Mouse (Mus musculus): ENCODE results near the gene Rdh8. TPM values are rescaled to one million over a fixed set of nuclear protein-coding genes. Genes with fewer than 3 reads are reported as not detected.

The Rdh8 gene
- polyA plus RNA-seq, 1 experiment from 2014 or later = not detected

DNA sequence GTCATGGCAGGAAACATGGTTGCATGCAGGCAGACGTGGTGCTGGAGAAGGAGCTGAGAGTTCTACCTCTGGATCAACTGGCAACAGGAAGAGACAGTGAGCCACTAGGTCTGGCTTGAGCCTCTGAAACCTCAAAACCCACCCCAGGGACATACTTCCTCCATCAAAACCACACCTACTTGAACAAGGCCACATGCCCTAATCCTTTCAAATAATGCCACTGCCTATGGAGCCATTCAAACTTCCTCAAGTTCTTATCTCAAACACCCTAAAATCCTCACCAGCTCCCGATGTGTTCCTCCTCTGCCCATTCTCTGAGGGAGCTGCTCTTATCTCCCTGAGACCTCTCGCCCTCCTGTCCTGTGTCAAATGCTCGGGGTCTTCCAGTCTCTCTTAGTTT is 23.9 kb downstream of the Rdh8 start:
- Histone ChIP-seq H3K9ac (no peak overlapping the region), H3K36me3 (no peaks in the 10 kb centered on the region), H3K27me3 (no peaks in the 10 kb centered on the region), H3K27ac (no peak overlapping the region), H3K4me1 (no peaks in the 10 kb centered on the region), H3K9me3 (no peaks in the 10 kb centered on the region), H3K4me3 (no peak overlapping the region), H3K4me2 (no peak overlapping the region)
- ATAC-seq (ENCODE audit: borderline replicate concordance, extremely low read depth, low FRiP score, low TSS enrichment) = no peak
- 41% methylated on average over 4 of the region's 4 CpGs for WGBS

DNA sequence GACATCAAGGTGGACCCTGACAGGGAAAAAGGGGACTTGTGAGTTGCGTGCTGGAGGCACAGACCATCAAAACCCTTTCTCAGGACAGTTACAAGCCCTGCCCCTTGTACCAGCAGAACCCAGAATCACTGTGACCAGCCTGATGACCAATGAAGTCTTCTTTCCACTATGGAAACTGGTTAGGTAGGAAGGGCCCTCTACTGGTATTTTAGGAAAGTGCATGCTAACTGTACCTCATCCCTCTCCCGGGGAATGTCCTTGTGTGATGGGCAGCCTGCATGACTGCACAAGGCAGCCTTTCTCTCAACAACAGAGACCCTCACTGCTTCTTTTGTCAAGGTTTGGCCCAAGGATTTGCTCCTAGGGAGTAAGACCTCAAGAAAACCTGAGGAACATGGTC is 24.4 kb downstream of the Rdh8 start:
- Histone ChIP-seq H3K27ac (no peak overlapping the region), H3K4me2 (no peak overlapping the region), H3K9me3 (no peaks in the 10 kb centered on the region), H3K4me3 (no peak overlapping the region), H3K9ac (no peak overlapping the region), H3K27me3 (no peaks in the 10 kb centered on the region), H3K4me1 (no peaks in the 10 kb centered on the region), H3K36me3 (no peaks in the 10 kb centered on the region)
- ATAC-seq (ENCODE audit: borderline replicate concordance, extremely low read depth, low FRiP score, low TSS enrichment) = no peak
- WGBS = 26% methylated on average over 2 of the region's 2 CpGs

- Histone ChIP-seq H3K9ac (no peak overlapping the region), H3K27me3 (no peaks in the 10 kb centered on the region), H3K36me3 (no peaks in the 10 kb centered on the region), H3K4me1 (no peaks in the 10 kb centered on the region), H3K9me3 (no peaks in the 10 kb centered on the region), H3K4me3 (no peak overlapping the region), H3K4me2 (no peak overlapping the region), H3K27ac (no peak overlapping the region)
- 76% methylated on average over 2 of the region's 2 CpGs for WGBS
- no peak for ATAC-seq (ENCODE audit: borderline replicate concordance, extremely low read depth, low FRiP score, low TSS enrichment)
Observed at GRCm38 (mm10) chr9:20850179-20850578, 31.9 kb downstream of the Rdh8 start.

DNA sequence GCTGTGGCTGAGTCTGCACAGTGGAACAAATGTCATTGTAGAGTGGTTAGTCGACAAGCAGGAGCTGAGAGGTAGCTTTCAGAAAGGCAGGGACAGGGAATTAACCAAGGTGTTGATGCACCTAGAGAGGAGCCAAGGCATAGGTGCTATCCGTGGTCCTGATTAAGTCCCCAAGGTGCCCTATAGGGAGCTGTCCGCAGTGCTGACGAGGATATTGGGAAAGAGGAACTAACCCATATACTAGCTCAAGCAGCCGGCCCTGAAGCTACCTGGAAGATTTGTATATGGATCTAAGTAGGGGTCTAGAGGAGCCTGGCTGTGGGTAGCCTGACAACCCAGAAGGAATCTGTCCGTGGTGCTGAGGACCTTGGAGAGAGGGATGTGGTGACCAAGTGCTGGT is 38.8 kb downstream of the Rdh8 start:
- ATAC-seq (ENCODE audit: borderline replicate concordance, extremely low read depth, low FRiP score, low TSS enrichment) = no peak
- H3K4me3 ChIP-seq = no peak overlapping the region

DNA sequence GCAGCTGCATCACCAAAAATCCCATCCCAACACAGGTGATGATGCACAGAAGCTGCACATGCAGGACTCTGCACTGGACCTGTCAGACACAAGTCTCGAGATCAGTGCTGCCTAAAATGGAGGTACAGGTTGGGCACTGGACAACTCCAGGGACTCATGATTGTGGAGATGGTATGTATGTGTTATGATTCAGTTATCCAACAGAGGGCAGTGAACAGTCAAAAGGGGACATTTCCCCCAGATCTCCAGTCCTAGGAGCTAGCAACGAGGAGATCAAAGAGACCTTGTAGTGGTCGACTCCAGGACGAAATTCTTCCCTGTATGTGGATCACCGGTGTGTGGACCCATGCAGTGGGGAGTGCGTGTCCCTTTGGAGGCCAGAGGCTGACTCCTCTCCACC is 41.6 kb downstream of the Rdh8 start:
- Histone ChIP-seq H3K27ac (no peak overlapping the region), H3K4me1 (no peaks in the 10 kb centered on the region), H3K36me3 (no peaks in the 10 kb centered on the region), H3K4me2 (no peak overlapping the region), H3K27me3 (no peaks in the 10 kb centered on the region), H3K9ac (no peak overlapping the region), H3K9me3 (no peaks in the 10 kb centered on the region), H3K4me3 (no peak overlapping the region)
- ATAC-seq (ENCODE audit: borderline replicate concordance, extremely low read depth, low FRiP score, low TSS enrichment) = no peak
- WGBS = 41% methylated on average over 6 of the region's 6 CpGs

More for the DNA sequence above, 38.8 kb downstream of the Rdh8 start:
- no peak overlapping the region for H3K27ac ChIP-seq
- no peaks in the 10 kb centered on the region for H3K9me3 ChIP-seq
- WGBS = 9% methylated on average over 6 of the region's 6 CpGs
- no peaks in the 10 kb centered on the region for H3K27me3 ChIP-seq
- no peaks in the 10 kb centered on the region for H3K4me1 ChIP-seq
- no peak overlapping the region for H3K4me2 ChIP-seq
- H3K9ac ChIP-seq = no peak overlapping the region
- H3K36me3 ChIP-seq = no peaks in the 10 kb centered on the region

DNA sequence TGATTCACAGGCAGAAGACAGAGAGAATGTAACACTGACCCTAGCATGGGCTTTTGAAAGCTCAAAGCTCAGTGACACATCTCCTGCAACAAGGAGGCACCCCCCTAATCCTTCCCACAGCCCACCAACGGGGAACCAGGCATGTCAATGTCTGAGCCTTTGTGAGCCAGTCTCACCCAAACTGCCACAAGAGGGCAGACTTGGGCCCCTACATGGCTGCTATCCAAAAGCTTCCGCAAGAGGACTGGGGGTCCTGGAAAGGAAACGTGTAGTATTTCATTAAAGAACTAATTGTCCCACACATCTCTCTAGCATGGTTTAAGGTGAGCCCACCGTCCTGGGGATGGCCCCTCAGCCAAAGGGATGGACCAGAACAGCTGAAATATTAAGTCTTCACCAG is 43.5 kb downstream of the Rdh8 start:
- Histone ChIP-seq H3K4me1 (no peaks in the 10 kb centered on the region), H3K4me3 (no peak overlapping the region), H3K27ac (no peak overlapping the region), H3K4me2 (no peak overlapping the region), H3K36me3 (no peaks in the 10 kb centered on the region), H3K27me3 (peaks cover under 1% of the 10 kb centered on the region), H3K9ac (no peak overlapping the region), H3K9me3 (no peaks in the 10 kb centered on the region)
- WGBS = 6% methylated on average over 4 of the region's 4 CpGs
- ATAC-seq (ENCODE audit: borderline replicate concordance, extremely low read depth, low FRiP score, low TSS enrichment) = no peak

DNA sequence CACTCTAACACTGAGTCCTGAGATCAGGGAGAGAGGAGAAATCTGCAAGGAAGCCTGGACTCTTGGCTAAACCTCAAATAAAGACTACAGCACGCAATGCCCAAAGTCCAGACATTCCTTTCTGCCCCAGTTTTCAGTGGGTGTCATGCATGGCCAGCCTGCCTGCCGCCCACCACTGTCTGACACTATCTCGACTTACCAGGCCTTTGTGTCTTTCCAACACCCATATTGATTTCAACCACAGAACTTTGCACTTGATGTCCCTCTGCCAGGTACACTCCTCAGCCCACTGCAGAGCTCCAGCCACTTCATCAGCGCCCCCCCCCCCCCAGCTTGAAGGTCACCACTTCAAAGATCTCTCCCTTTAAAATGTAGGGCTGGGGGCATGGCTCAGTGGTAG is 43.9 kb downstream of the Rdh8 start:
- Histone ChIP-seq H3K27ac (no peak overlapping the region), H3K4me2 (no peak overlapping the region), H3K4me1 (no peaks in the 10 kb centered on the region), H3K36me3 (no peaks in the 10 kb centered on the region), H3K9ac (no peak overlapping the region), H3K9me3 (no peaks in the 10 kb centered on the region), H3K27me3 (peaks cover 5% of the 10 kb centered on the region), H3K4me3 (no peak overlapping the region)
- 45% methylated on average over 4 of the region's 4 CpGs for WGBS
- ATAC-seq (ENCODE audit: borderline replicate concordance, extremely low read depth, low FRiP score, low TSS enrichment) = no peak

- Histone ChIP-seq H3K4me3 (no peak overlapping the region), H3K9me3 (no peaks in the 10 kb centered on the region), H3K27ac (no peak overlapping the region), H3K4me2 (no peak overlapping the region), H3K36me3 (peaks cover 3% of the 10 kb centered on the region; the same call in 1 of the 2 replicates), H3K9ac (no peak overlapping the region), H3K27me3 (peaks cover 38% of the 10 kb centered on the region), H3K4me1 (peaks cover 8% of the 10 kb centered on the region; the same call in 1 of the 2 replicates)
- no peak for ATAC-seq (ENCODE audit: borderline replicate concordance, extremely low read depth, low FRiP score, low TSS enrichment)
- WGBS = 52% methylated on average over 3 of the region's 3 CpGs
Observed at GRCm38 (mm10) chr9:20866879-20867278, 48.6 kb downstream of the Rdh8 start.

DNA sequence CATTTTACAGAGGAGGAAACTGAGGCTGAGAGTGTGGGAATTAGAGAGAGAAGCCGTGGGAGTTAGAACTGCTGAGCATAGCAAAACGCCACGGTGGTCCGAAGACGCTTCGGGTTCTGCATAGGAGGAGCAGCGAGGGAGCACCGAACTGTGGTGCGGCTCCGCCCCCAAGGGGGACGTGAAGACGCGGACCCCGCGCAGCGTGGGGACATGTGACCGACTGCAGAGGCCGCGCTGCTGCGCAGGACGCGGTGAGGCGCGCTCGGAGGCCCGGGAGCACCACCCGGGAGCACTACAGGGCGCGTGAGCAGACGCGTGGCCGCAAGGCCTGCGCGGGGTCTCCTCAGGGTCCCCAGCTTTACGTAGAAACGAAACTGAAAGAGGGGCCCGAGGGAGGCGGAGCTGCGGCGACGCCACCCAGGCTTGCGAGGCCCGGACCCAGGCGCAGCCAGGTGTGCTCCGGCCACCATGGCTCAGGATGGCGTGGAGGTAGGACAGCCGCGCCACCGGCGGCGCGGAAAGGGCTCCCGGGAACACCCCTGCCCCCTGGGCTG is 50.2 kb downstream of the Rdh8 start, which contains the start of gene A230050P20Rik:
Gene A230050P20Rik, plus strand, starts transcription at position 195 of the 554 bp plus-strand sequence.
- Histone ChIP-seq H3K4me1 (peaks cover 8% of the 10 kb centered on the region; the same call in 1 of the 2 replicates), H3K4me3 (peak within 1 kb of the TSS; percentile 67), H3K9ac (peak within 1 kb of the TSS; percentile 54), H3K4me2 (peak within 1 kb of the TSS; percentile 85), H3K9me3 (no peaks in the 10 kb centered on the region), H3K36me3 (peaks cover 3% of the 10 kb centered on the region; the same call in 1 of the 2 replicates), H3K27me3 (peaks cover 38% of the 10 kb centered on the region), H3K27ac (no peak within 1 kb of the TSS)
- ATAC-seq (ENCODE audit: borderline replicate concordance, extremely low read depth, low FRiP score, low TSS enrichment) = peak; percentile 55
- WGBS = 4% methylated on average over 53 of the region's 53 CpGs

DNA sequence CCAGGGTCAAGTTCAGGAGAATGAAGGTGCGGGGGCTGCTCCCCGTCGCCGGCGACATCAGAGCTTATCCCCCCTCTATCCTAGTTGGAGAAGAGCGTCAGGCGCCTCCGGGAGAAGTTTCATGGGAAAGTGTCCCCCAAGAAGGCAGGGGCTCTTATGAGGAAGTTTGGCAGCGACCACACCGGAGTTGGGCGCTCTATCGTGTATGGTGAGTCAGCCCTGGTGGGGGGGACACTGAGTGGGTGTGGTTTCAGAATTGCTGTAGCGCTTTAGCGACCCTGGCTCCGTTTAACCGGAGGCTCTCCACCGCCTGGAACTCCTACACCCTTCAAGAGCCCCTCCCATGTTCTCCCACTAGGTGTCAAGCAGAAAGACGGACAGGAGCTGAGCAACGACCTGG is 50.9 kb downstream of the Rdh8 start:
- ATAC-seq (ENCODE audit: borderline replicate concordance, extremely low read depth, low FRiP score, low TSS enrichment) = no peak
- peaks cover 38% of the 10 kb centered on the region for H3K27me3 ChIP-seq
- peak overlapping the region; percentile 54; the same call in 1 of the 2 replicates for H3K9ac ChIP-seq
- peak overlapping the region; percentile 67 for H3K4me3 ChIP-seq
- peaks cover 3% of the 10 kb centered on the region; the same call in 1 of the 2 replicates for H3K36me3 ChIP-seq
- no peaks in the 10 kb centered on the region for H3K9me3 ChIP-seq
- WGBS = 4% methylated on average over 19 of the region's 19 CpGs
- no peak overlapping the region for H3K27ac ChIP-seq
- H3K4me1 ChIP-seq = peaks cover 8% of the 10 kb centered on the region; the same call in 1 of the 2 replicates
- peak overlapping the region; percentile 85 for H3K4me2 ChIP-seq

DNA sequence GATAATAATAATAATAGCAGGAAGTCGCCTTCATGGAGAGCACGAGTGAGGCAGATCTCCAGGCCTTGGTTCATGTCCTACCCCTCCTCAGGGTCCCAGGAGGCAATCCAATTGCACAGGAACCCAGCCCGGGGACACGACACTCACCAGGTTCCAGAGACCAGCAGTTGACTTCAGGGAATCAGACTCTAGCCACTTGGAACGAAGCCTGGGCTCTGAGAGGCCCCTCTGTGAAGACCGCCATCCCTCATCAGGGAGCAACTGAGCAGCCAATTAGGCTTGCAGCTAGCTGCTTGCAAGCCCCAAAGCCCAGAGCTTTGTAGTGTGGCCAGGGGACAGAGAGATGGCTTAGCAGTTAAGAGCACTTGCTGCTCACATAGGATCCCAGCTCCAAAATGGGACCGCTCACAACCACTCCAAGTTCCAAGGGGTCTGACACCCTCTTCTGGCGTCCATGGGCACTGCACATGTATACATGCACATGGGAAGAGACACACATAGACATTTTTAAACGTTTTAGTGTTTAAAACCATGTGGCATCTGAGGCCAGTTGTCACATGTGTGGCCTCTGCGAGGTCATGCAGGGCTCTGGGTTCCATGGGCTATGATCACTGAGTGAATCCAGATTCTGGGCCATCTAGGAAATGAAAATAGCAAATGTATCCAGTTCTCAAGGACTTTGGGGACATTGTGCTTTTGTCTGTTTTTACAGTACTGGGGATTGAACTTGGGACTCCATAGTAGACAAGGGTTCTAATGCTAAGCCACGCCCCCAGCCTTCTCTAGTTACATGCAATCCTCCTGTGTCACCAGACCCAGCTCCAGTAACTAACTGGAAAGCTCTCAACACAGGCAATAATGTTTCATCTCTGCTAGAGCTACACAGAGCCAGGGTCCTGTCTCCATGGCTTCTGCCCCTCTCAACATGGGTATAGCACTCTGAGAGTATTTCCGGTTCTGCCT is 52.2 kb downstream of the Rdh8 start:
- H3K4me1 ChIP-seq = peaks cover 8% of the 10 kb centered on the region; the same call in 1 of the 2 replicates
- H3K27ac ChIP-seq = no peak overlapping the region

DNA sequence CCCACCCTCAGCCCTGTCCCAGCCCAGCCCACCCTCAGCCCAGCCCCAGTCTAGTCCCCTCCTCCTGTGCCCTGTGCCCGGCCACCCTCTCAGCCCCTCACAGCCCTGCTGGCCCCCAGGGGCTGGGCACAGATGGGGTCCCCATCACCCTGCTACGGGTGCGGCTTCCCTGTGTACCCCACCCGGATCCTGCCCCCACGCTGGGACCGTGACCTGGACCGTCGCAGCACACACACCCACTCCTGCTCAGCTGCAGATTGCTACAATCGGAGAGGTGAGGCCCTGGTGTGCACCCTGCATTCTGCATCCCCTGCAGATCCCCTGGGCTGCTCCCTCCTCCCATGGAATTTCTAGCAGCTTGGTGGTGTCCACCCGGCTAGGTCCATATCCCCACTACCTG is 54.7 kb downstream of the Rdh8 start:
- no peak overlapping the region for H3K9ac ChIP-seq
- no peak overlapping the region for H3K4me3 ChIP-seq
- peaks cover 26% of the 10 kb centered on the region for H3K27me3 ChIP-seq
- H3K9me3 ChIP-seq = no peaks in the 10 kb centered on the region
- no peak overlapping the region for H3K27ac ChIP-seq
- H3K4me1 ChIP-seq = peaks cover 12% of the 10 kb centered on the region
- H3K36me3 ChIP-seq = peaks cover 3% of the 10 kb centered on the region; the same call in 1 of the 2 replicates
- 78% methylated on average over 9 of the region's 10 CpGs for WGBS
- no peak overlapping the region for H3K4me2 ChIP-seq
- no peak for ATAC-seq (ENCODE audit: borderline replicate concordance, extremely low read depth, low FRiP score, low TSS enrichment)

More for the DNA sequence above, 52.2 kb downstream of the Rdh8 start:
- ATAC-seq (ENCODE audit: borderline replicate concordance, extremely low read depth, low FRiP score, low TSS enrichment) = no peak
- Histone ChIP-seq H3K9ac (no peak overlapping the region), H3K4me2 (no peak overlapping the region), H3K9me3 (no peaks in the 10 kb centered on the region), H3K27me3 (peaks cover 38% of the 10 kb centered on the region), H3K4me3 (no peak overlapping the region), H3K36me3 (peaks cover 3% of the 10 kb centered on the region; the same call in 1 of the 2 replicates)
- whole genome bisulfite sequencing = 71% methylated on average over 12 of the region's 12 CpGs
